Mouse (Mus musculus) lung, postnatal 0 days (tissue): ENCODE results near the gene Gnai2.
A peak's percentile ranks its signal among the peaks of the same experiment; 100 is the strongest.

Source experiments
- CTCF ChIP-seq: IDR thresholded peaks from 2 replicates; pipeline ENCODE4 v1.5.1; 2016; ENCODE audit warnings: antibody characterized with exemption, mild to moderate bottlenecking
- EP300 ChIP-seq: IDR thresholded peaks from 2 replicates; pipeline ENCODE4 v1.6.1; 2016; ENCODE audit warnings: antibody characterized with exemption, mild to moderate bottlenecking, control low read depth

- TF ChIP-seq CTCF (peak; percentile 23; the same call in 1 of the 2 replicates), EP300 (no peak)
Measured at GRCm38 (mm10) chr9:107570016-107570415, 65.2 kb downstream of the Gnai2 start.
